Mouse (Mus musculus) spleen, adult 12 weeks (tissue): Measurements from ENCODE around the gene Eif4g3.
"Not testable (repeated sequence)": the region's sequence is repeated elsewhere in the genome, so short reads cannot be mapped to it uniquely, and the experiment has no call there.

Experiments
- DNase-seq: peaks from one replicate; pipeline ENCODE4 v3.0.0; 2022; ENCODE audit warnings: low spot score

Gene Eif4g3

GRCm38 (mm10) chr4:137992890-137993289 is at the start of gene Eif4g3:
TSS of gene Eif4g3 (plus strand) at chr4:137993022.
- no peak for DNase-seq

GRCm38 (mm10) chr4:137943540-137943939 is 49.3 kb upstream of the Eif4g3 start:
- DNase-seq: no peak

- no peak for DNase-seq
Measured at GRCm38 (mm10) chr4:137945376-137945775, 47.4 kb upstream of the Eif4g3 start.

GRCm38 (mm10) chr4:137946419-137946818 is 46.4 kb upstream of the Eif4g3 start:
- DNase-seq: no peak

GRCm38 (mm10) chr4:137952840-137953239 is 40.0 kb upstream of the Eif4g3 start:
- peak; percentile 55 for DNase-seq

- DNase-seq: no peak
Measured at GRCm38 (mm10) chr4:137954184-137954583, 38.6 kb upstream of the Eif4g3 start.

- no peak for DNase-seq
Measured at GRCm38 (mm10) chr4:137954926-137955396, 37.9 kb upstream of the Eif4g3 start.

- no peak for DNase-seq
Measured at GRCm38 (mm10) chr4:137956260-137956659, 36.6 kb upstream of the Eif4g3 start.

GRCm38 (mm10) chr4:137959889-137960665 is 32.7 kb upstream of the Eif4g3 start:
- DNase-seq: no peak

- DNase-seq: no peak
Measured at GRCm38 (mm10) chr4:137960757-137961156, 32.1 kb upstream of the Eif4g3 start.

GRCm38 (mm10) chr4:137962643-137963350 is 30.0 kb upstream of the Eif4g3 start:
- DNase-seq: no peak

GRCm38 (mm10) chr4:137963431-137963830 is 29.4 kb upstream of the Eif4g3 start:
- DNase-seq: no peak

- DNase-seq: peak; percentile 44
Measured at GRCm38 (mm10) chr4:137963881-137964584, 28.8 kb upstream of the Eif4g3 start.

GRCm38 (mm10) chr4:137964585-137964930 is 28.3 kb upstream of the Eif4g3 start:
- no peak for DNase-seq

GRCm38 (mm10) chr4:137968203-137968602 is 24.6 kb upstream of the Eif4g3 start:
- peak; percentile 50 for DNase-seq

GRCm38 (mm10) chr4:137970623-137971199 is 22.1 kb upstream of the Eif4g3 start:
- not testable (repeated sequence) for DNase-seq

- DNase-seq: not testable (repeated sequence)
Measured at GRCm38 (mm10) chr4:137974856-137975432, 17.9 kb upstream of the Eif4g3 start.

- DNase-seq: not testable (repeated sequence)
Measured at GRCm38 (mm10) chr4:137979066-137979644, 13.7 kb upstream of the Eif4g3 start.

GRCm38 (mm10) chr4:137982869-137983268 is 10.0 kb upstream of the Eif4g3 start:
- DNase-seq: no peak

- DNase-seq: no peak
Measured at GRCm38 (mm10) chr4:137984212-137984611, 8.6 kb upstream of the Eif4g3 start.

- no peak for DNase-seq
Measured at GRCm38 (mm10) chr4:137984746-137985145, 8.1 kb upstream of the Eif4g3 start.

- DNase-seq: no peak
Measured at GRCm38 (mm10) chr4:137989426-137989825, 3.4 kb upstream of the Eif4g3 start.
